Comparison of ENCODE assay signal across 8 mouse cellular contexts in genomic region chr3:88950576-88951326, GRCm38 (mm10). TPM values are rescaled to one million over a fixed set of nuclear protein-coding genes. Genes with fewer than 3 reads are reported as not detected.
DNase-seq lines count a peak whose midpoint lies in the region; ATAC-seq and TF ChIP-seq lines count a peak whose summit lies in the region.

Gene Ash1l (plus strand): TSS chr3:88950622.
Gene Dap3 (minus strand): TSS chr3:88951181.

- peak within 1 kb of the TSS; percentile 82 for H3ac ChIP-seq in myocyte (ENCODE audit: control insufficient read depth, insufficient read length)

- H3K9me3 ChIP-seq in heart, embryonic 12.5 days (replicated peaks) = no peaks in the 10 kb centered on the region
- H3K9me3 ChIP-seq in kidney, embryonic 16.5 days (ENCODE audit: low read length) = no peaks in the 10 kb centered on the region
- no peaks in the 10 kb centered on the region for H3K9me3 ChIP-seq in liver, embryonic 11.5 days (ENCODE audit: control insufficient read depth, low read length)
- H3K9me3 ChIP-seq in stomach, embryonic 16.5 days (replicated peaks; ENCODE audit: control insufficient read depth, low read length) = no peaks in the 10 kb centered on the region

- peak within 1 kb of the TSS; percentile 94 for H3K27ac ChIP-seq in bone marrow macrophage, adult 2 months (ENCODE audit: insufficient read depth, low read depth, low read length)
- H3K27ac ChIP-seq in heart, embryonic 12.5 days (ENCODE audit: poor library complexity, severe bottlenecking) = peak within 1 kb of the TSS; percentile 99
- H3K27ac ChIP-seq in kidney, embryonic 16.5 days (ENCODE audit: low read length) = peak within 1 kb of the TSS; percentile 98
- H3K27ac ChIP-seq in liver, embryonic 11.5 days (ENCODE audit: low read depth, low read length) = peak within 1 kb of the TSS; percentile 98
- H3K27ac ChIP-seq in stomach, embryonic 16.5 days (ENCODE audit: low read length) = peak within 1 kb of the TSS; percentile 100

- peak within 1 kb of the TSS; percentile 86 for H3K4me3 ChIP-seq in bone marrow macrophage, adult 2 months (ENCODE audit: insufficient read depth, low read length)
- peak within 1 kb of the TSS; percentile 86 for H3K4me3 ChIP-seq in heart, embryonic 12.5 days
- peak within 1 kb of the TSS; percentile 60 for H3K4me3 ChIP-seq in kidney, embryonic 16.5 days (ENCODE audit: low read length)
- peak within 1 kb of the TSS; percentile 82 for H3K4me3 ChIP-seq in liver, embryonic 11.5 days (ENCODE audit: low read depth, low read length)
- peak within 1 kb of the TSS; percentile 95 for H3K4me3 ChIP-seq in myocyte
- peak within 1 kb of the TSS; percentile 99 for H3K4me3 ChIP-seq in stomach, embryonic 16.5 days (replicated peaks; ENCODE audit: low read length)

- H3K36me3 ChIP-seq in heart, embryonic 12.5 days = no peaks in the 10 kb centered on the region
- 0 out of 2 replicates have a peak, but pooled peaks cover 3% of the 10 kb centered on the region for H3K36me3 ChIP-seq in kidney, embryonic 16.5 days (ENCODE audit: insufficient read depth, low read length)
- H3K36me3 ChIP-seq in liver, embryonic 11.5 days (ENCODE audit: control insufficient read depth, insufficient read depth, low read length) = no peaks in the 10 kb centered on the region
- H3K36me3 ChIP-seq in myocyte (ENCODE audit: control insufficient read depth, insufficient read depth) = no peaks in the 10 kb centered on the region
- no peaks in the 10 kb centered on the region for H3K36me3 ChIP-seq in stomach, embryonic 16.5 days (ENCODE audit: control insufficient read depth, insufficient read depth, low read length)

- no peak for TF ChIP-seq POLR2A in bone marrow macrophage, adult 2 months (IDR thresholded peaks at IDR 0.05; ENCODE audit: borderline replicate concordance, low read depth, low read length)
- TF ChIP-seq POLR2A in myocyte (IDR thresholded peaks at IDR 0.05; ENCODE audit: insufficient read length, low read depth) = peak; percentile 61

- TF ChIP-seq CTCF in bone marrow macrophage, adult 2 months (IDR thresholded peaks at IDR 0.05; ENCODE audit: low read depth, low read length) = no peak

- peak within 1 kb of the TSS; percentile 98 for H3K9ac ChIP-seq in heart, embryonic 12.5 days
- H3K9ac ChIP-seq in kidney, embryonic 16.5 days (replicated peaks; ENCODE audit: low read length) = peak within 1 kb of the TSS; percentile 88
- peak within 1 kb of the TSS; percentile 99 for H3K9ac ChIP-seq in liver, embryonic 11.5 days (ENCODE audit: low read depth, low read length)
- H3K9ac ChIP-seq in stomach, embryonic 16.5 days (ENCODE audit: low read length) = peak within 1 kb of the TSS; percentile 99

- DNase-seq in CD4-positive, CD25-positive, alpha-beta regulatory T cell, adult 2 months (ENCODE audit: low read depth, low spot score) = peak; percentile 89
- peak; percentile 87 for DNase-seq in liver, embryonic 11.5 days (ENCODE audit: low spot score)

- no peaks in the 10 kb centered on the region for H3K27me3 ChIP-seq in heart, embryonic 12.5 days (replicated peaks)
- no peaks in the 10 kb centered on the region for H3K27me3 ChIP-seq in kidney, embryonic 16.5 days (ENCODE audit: insufficient read depth, low read length)
- no peaks in the 10 kb centered on the region for H3K27me3 ChIP-seq in liver, embryonic 11.5 days (replicated peaks; ENCODE audit: control insufficient read depth, insufficient read depth, low read length)
- no peaks in the 10 kb centered on the region for H3K27me3 ChIP-seq in myocyte (ENCODE audit: control insufficient read depth, insufficient read depth, insufficient read length)
- H3K27me3 ChIP-seq in stomach, embryonic 16.5 days (ENCODE audit: control insufficient read depth, insufficient read depth, low read length) = no peaks in the 10 kb centered on the region

- WGBS in heart, embryonic 12.5 days = under 1% methylated on average over 39 of the region's 64 CpGs
- WGBS in kidney, embryonic 16.5 days = under 1% methylated on average over 49 of the region's 64 CpGs
- under 1% methylated on average over 36 of the region's 64 CpGs for WGBS in liver, embryonic 11.5 days
- WGBS in stomach, embryonic 16.5 days = under 1% methylated on average over 49 of the region's 64 CpGs

- H3K4me1 ChIP-seq in bone marrow macrophage, adult 2 months (ENCODE audit: control insufficient read depth, insufficient read depth, low read length) = peaks cover 18% of the 10 kb centered on the region
- peaks cover 27% of the 10 kb centered on the region for H3K4me1 ChIP-seq in heart, embryonic 12.5 days (replicated peaks)
- peaks cover 36% of the 10 kb centered on the region for H3K4me1 ChIP-seq in kidney, embryonic 16.5 days (ENCODE audit: insufficient read depth, low read length)
- peaks cover 24% of the 10 kb centered on the region for H3K4me1 ChIP-seq in liver, embryonic 11.5 days (replicated peaks; ENCODE audit: control insufficient read depth, insufficient read depth, low read length)
- H3K4me1 ChIP-seq in stomach, embryonic 16.5 days (ENCODE audit: control insufficient read depth, insufficient read depth, low read length) = peaks cover 27% of the 10 kb centered on the region

- H3K4me2 ChIP-seq in heart, embryonic 12.5 days = peak within 1 kb of the TSS; percentile 80
- peak within 1 kb of the TSS; percentile 74 for H3K4me2 ChIP-seq in kidney, embryonic 16.5 days (replicated peaks; ENCODE audit: low read depth, low read length)
- H3K4me2 ChIP-seq in liver, embryonic 11.5 days = peak within 1 kb of the TSS; percentile 89
- peak within 1 kb of the TSS; percentile 89 for H3K4me2 ChIP-seq in myocyte (ENCODE audit: low read depth)
- H3K4me2 ChIP-seq in stomach, embryonic 16.5 days (ENCODE audit: low read depth, low read length) = peak within 1 kb of the TSS; percentile 90

- H3K79me2 ChIP-seq in myocyte (ENCODE audit: control insufficient read depth, insufficient read depth) = peaks cover 90% of the 10 kb centered on the region

- peak; percentile 81 for ATAC-seq in erythroid progenitor cell, adult 5-6 weeks (replicated peaks; ENCODE audit: low FRiP score, poor library complexity, severe bottlenecking)
- peak; percentile 78 for ATAC-seq in heart, embryonic 12.5 days (ENCODE audit: insufficient number of reproducible peaks, low FRiP score)
- ATAC-seq in kidney, embryonic 16.5 days (ENCODE audit: low FRiP score, low TSS enrichment) = peak; percentile 81
- ATAC-seq in liver, embryonic 11.5 days (replicated peaks; ENCODE audit: low FRiP score) = peak; percentile 65
- peak; percentile 71 for ATAC-seq in stomach, embryonic 16.5 days (ENCODE audit: insufficient read depth, low FRiP score)

TF ChIP-seq in myocyte, 11 proteins besides CTCF, POLR2A, EP300 and RAD21:
- TF ChIP-seq MAX (IDR thresholded peaks at IDR 0.05; ENCODE audit: low read depth) = no peak
- TF ChIP-seq TCF12 (IDR thresholded peaks at IDR 0.05; ENCODE audit: insufficient read depth, poor library complexity, severe bottlenecking) = no peak
- no peak for TF ChIP-seq E2F4 (IDR thresholded peaks at IDR 0.05; ENCODE audit: insufficient read depth)
- no peak for TF ChIP-seq CEBPB (IDR thresholded peaks at IDR 0.05; ENCODE audit: insufficient read depth, poor library complexity, severe bottlenecking)
- no peak for TF ChIP-seq USF1 (IDR thresholded peaks at IDR 0.05; ENCODE audit: low read depth)
- TF ChIP-seq MYOD1 (IDR thresholded peaks at IDR 0.05; ENCODE audit: control insufficient read depth in 1 of 3, insufficient read length in 2 of 3, low read depth in 2 of 3) = no peak
- no peak for TF ChIP-seq POLR2AphosphoS2 (IDR thresholded peaks at IDR 0.05; ENCODE audit: insufficient read length, low read depth)

RNA-seq across cellular contexts. Expression of gene Ash1l, which starts in this region (rescaled TPM):
- 21.6 and 23.1 TPM in 2 replicates for polyA plus RNA-seq in bone marrow macrophage, adult 2 months (2012; ENCODE audit: insufficient read depth, insufficient read length, missing spikeins)
- 71.7 and 82.9 TPM in 2 replicates for total RNA-seq in erythroid progenitor cell, adult 5-6 weeks (2015; ENCODE audit: low replicate concordance)
- 69.7 and 70.7 TPM in 2 replicates for total RNA-seq in erythroid progenitor cell, adult 5-6 weeks (2017; ENCODE audit: low replicate concordance)
- polyA plus RNA-seq in heart, embryonic 12.5 days (2016; fragmentation: Nextera tagmentation; extraction: Ambion mirVana) = 15.9 and 17.2 TPM in 2 replicates
- 16.6 and 22.1 TPM in 2 replicates for polyA plus RNA-seq in kidney, embryonic 16.5 days (2015; fragmentation: Nextera tagmentation; extraction: Ambion mirVana)
- polyA plus RNA-seq in liver, embryonic 11.5 days (2014; fragmentation: Nextera tagmentation; extraction: Ambion mirVana) = 11.1 and 13.4 TPM in 2 replicates
- 4.7 TPM for polyA plus RNA-seq in myocyte (2012; fragmentation: generic; extraction: Trizol)
- 16.9 and 19.3 TPM in 2 replicates for polyA plus RNA-seq in stomach, embryonic 16.5 days (2015; fragmentation: Nextera tagmentation; extraction: Ambion mirVana)

RNA-seq across cellular contexts. Expression of gene Dap3, which starts in this region (rescaled TPM):
- polyA plus RNA-seq in bone marrow macrophage, adult 2 months (2012; ENCODE audit: insufficient read depth, insufficient read length, missing spikeins) = 62.1 and 64.9 TPM in 2 replicates
- 63.8 and 81.7 TPM in 2 replicates for total RNA-seq in erythroid progenitor cell, adult 5-6 weeks (2015; ENCODE audit: low replicate concordance)
- total RNA-seq in erythroid progenitor cell, adult 5-6 weeks (2017; ENCODE audit: low replicate concordance) = 18.3 and 46.8 TPM in 2 replicates
- polyA plus RNA-seq in heart, embryonic 12.5 days (2016; fragmentation: Nextera tagmentation; extraction: Ambion mirVana) = 141 and 146 TPM in 2 replicates
- polyA plus RNA-seq in kidney, embryonic 16.5 days (2015; fragmentation: Nextera tagmentation; extraction: Ambion mirVana) = 161 and 163 TPM in 2 replicates
- 205 and 214 TPM in 2 replicates for polyA plus RNA-seq in liver, embryonic 11.5 days (2014; fragmentation: Nextera tagmentation; extraction: Ambion mirVana)
- polyA plus RNA-seq in myocyte (2012; fragmentation: generic; extraction: Trizol) = 103 TPM
- 123 and 132 TPM in 2 replicates for polyA plus RNA-seq in stomach, embryonic 16.5 days (2015; fragmentation: Nextera tagmentation; extraction: Ambion mirVana)

Comparison
In these comparisons a context has a peak if more than half of its experiments do, and no peak if none do; other contexts are left out.
1. Peak in every context shown above with its lines: DNase-seq, ATAC-seq, H3K4me3 ChIP-seq and H3K27ac ChIP-seq.